Mouse (Mus musculus): Measurements from ENCODE around the gene Scamp4. TPM values are rescaled to one million over a fixed set of nuclear protein-coding genes. Genes with fewer than 3 reads are reported as not detected.
"Not testable (repeated sequence)": the region's sequence is repeated elsewhere in the genome, so short reads cannot be mapped to it uniquely, and the experiment has no call there.

Gene Scamp4
- total RNA-seq, 2 experiments from 2014 or later: 34.9 to 42.9 TPM

DNA sequence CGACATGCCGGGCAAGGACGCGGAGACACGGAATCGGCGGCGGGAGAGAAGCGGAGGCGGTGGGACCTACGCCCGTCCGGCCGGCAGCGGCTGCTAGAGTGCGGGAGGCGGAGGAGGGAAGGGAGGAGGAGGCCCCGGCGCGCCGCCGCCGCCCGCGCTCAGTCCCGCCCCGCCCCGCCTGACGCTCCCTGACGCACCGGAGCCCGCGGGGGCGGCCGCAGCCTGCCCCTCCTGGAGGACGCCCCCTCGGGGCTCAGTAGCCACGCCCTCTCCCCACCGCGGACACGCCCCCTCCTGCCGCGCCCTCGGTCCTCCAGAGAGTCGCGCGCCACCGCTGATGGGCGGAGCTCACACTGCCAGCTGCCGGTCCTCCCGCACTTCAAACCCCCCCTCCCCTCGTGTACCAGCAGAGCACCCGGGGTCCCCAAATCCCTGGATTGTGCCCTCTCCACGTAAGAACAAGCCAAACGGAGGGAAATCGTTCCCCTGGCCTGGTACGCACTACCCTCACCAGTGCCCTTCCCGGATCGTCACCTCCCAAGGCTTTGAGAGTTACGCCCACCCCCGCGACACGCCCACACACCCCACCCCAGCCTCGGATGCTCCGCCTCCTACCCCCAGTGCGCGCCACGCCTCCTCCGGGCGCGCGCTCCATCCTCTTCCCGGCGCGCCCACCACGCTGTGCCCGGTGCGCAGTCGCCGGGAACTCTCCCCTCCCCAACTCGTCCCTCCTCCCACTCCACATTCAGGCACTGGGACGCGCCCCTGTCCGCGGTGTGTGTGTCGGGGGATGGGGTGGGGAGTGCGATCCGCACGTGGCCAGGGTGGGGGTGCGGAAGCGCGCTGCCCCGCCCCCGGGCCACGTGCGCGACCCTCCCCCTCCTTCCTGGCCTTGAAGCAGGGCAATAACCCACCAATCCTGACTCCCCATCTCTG, 25.2 kb upstream of the Scamp4 start, which contains the start of gene Klf16:
Gene Klf16, minus strand, starts transcription at position 127 of the 936 bp plus-strand sequence.
- peak; percentile 97 to 98 for DNase-seq (ENCODE audit: low spot score in 2 of 2)

GRCm38 (mm10) chr10:80578131-80578750, 24.4 kb upstream of the Scamp4 start:
- DNase-seq (ENCODE audit: low spot score in 2 of 2): peak; percentile 78 to 83

DNA sequence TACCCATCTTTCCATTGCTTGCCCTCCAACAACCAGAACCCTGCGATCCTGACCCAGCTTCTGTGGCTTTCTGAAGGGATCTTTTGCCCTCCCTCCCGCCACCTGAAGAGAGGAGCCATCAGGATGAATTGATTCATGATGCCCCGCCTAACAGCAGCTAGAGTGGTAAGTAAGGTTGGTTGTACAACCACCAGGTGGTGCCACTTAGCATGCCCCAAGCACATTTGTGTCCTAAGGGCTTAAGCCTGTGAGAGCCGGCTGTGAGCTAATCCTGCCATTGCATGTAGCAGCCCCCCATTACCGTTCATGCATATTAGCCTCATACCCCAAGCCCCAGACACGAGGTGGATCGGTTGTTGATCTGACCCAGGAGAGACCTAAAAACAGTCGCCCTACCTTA, 23.8 kb upstream of the Scamp4 start:
- peak in 1 of 2 experiments; percentile 59 for DNase-seq (ENCODE audit: low spot score in 2 of 2)

- DNase-seq (ENCODE audit: low spot score in 2 of 2): no peak
Measured at GRCm38 (mm10) chr10:80583047-80583446, 19.6 kb upstream of the Scamp4 start.

DNA sequence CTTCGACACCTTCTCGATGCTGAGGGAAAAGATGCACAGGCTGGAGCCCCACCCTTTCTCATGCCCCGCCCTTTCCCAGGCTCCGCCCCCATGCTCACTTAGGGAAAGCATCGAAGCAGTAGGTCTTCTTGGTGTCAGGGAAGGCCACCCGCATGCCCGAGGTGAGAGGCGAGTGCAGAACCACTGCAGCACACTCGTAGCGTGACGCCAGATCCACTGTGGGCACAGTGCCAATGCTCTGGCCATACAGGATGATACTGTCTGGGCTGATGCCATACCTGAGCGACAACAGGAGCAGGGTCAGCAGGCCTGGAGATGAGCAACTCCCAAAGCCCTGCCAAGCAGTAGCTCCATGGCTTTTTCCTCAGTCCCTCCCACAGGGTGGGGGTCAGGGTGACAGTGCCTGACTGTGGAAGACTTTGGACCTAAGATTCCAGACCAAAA, 18.6 kb upstream of the Scamp4 start:
- DNase-seq (ENCODE audit: low spot score in 2 of 2): peak in 1 of 2 experiments; percentile 22

- peak in 1 of 2 experiments; percentile 15 for DNase-seq (ENCODE audit: low spot score in 2 of 2)
Measured at GRCm38 (mm10) chr10:80584642-80585552, 17.8 kb upstream of the Scamp4 start.

- DNase-seq (ENCODE audit: low spot score in 2 of 2): peak in 1 of 2 experiments; percentile 13
Measured at GRCm38 (mm10) chr10:80585581-80585980, 17.1 kb upstream of the Scamp4 start.

GRCm38 (mm10) chr10:80586407-80587304, 16.0 kb upstream of the Scamp4 start:
- no peak for DNase-seq (ENCODE audit: low spot score in 2 of 2)

- no peak for DNase-seq (ENCODE audit: low spot score in 2 of 2)
Measured at GRCm38 (mm10) chr10:80587305-80587657, 15.4 kb upstream of the Scamp4 start.

DNA sequence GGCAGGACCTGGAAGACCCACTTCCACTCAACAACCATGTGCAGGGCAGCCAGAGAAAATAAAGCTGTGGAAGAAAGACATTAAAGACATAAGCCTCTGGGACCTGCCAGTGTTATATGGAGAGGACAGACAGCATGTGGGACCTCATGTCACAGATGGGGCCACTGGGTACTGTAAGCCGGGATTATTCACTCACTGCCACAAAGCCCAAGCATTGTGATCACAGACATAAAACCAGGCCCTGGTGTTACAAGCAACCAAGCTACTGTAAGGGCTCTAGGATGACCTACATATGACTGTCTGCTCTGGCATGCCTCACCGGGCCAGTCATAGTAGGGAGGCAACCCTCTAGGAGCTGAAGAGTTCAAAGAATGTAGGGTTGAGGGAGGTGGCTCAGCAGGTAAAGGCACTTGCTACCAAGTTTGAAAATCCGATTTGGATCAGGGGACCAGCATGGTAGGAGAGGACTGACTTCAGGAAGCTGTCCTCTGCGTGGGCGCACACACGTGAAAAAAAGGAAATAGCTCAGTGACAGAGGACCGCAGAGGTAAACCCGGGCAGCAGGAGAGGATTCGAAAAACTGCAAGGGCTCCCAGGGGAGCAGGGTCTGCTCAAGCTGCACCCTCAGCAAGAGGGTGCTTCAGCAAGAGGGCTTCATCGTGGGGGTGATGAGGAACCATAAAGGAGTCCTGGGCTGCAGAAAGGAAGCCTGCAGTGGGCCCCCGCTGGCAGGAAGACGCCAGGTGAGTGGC, 13.4 kb upstream of the Scamp4 start:
- peak; percentile 25 to 33 for DNase-seq (ENCODE audit: low spot score in 2 of 2)

DNA sequence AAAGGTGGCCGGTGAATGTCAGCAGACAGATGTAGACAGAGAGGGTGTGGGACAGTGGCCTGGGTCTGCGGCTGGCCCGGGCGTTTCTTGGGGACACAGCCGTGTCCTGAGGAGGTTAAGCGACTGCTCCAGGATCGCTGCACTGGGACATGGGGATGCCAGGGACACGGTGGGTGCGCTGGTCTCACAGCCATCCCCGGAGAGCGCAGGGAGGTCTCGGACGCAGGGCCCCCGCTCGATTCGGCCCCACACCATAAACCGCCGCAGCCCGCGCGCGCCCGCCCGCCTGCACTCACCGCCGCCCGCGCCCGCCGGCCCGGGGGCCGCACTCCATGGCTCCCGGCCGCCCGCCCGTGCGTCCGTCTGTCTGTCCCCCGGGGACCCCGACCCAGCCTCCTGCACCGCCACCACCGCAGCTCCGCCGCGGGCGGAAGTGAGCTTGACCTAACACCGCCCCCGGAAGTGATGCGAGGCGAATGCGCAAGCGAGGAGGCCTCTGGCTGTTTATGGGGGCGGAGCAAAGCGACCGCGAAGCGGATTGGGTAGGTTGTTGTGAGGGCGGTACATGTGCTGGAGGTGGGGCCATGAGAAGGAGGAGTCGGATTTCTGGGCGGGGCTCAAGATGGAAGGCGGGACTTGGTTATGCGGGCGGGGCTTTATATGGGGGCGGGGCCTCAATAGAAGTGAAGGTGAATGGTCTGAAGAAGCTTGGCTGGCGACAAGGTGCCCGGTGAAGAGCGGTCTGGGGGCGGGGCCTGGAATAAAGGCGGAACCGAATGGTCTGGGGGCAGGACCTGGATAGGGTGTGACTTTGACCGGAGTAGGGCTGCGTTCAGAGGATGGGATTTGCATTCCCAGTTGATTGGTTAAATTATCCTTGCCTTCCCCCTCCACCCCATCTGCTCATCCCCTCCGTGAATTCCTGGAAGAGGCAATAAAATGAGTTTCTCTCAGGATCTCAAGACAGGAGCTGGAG, 12.5 kb upstream of the Scamp4 start, which contains the start of gene Abhd17a:
Gene Abhd17a, minus strand, starts transcription at position 463 of the 976 bp plus-strand sequence.
- peak; percentile 91 to 93 for DNase-seq (ENCODE audit: low spot score in 2 of 2)

DNA sequence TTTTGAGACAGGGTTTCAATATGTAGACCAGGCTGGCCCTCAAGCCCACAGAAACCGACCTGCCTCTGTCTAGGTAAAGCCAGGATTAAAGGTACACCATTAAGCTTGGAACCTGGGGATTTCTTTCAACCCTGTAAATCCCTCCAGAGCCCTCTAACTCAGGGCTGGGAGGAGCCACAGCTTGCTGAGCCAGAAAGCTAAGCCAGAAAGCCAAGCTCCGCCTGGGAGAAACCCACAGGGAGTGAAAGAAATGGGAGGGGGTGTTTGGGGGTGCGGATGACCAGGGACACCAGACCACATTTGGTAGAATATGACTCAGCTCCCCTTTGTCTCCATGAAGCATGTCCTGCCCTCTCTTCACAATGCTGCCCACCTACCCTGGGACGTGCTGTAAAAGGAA, 6.4 kb upstream of the Scamp4 start:
- no peak for DNase-seq (ENCODE audit: low spot score in 2 of 2)

DNA sequence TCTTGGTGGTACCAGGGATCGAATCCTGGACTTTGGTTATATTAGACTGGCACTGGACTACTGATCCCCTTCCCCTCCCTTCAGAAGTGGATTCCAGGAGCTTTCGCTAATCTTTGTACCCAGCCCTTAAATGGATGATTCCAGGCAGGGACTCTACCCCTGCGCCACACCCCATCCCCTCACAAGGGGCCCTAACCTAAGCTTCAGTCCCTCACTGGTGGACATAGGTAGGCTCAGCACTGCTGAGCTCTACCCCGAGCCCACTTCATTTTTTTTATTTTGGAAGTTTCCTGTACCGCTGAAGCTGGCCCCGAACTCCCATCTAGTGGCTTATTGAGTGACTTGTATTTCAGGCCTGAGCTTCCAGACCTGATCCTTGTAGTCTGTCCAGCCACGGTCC, 692 bp downstream of the Scamp4 start:
- no peak for DNase-seq (ENCODE audit: low spot score in 2 of 2)

- peak in 1 of 2 experiments; percentile 14 for DNase-seq (ENCODE audit: low spot score in 2 of 2)
Measured at GRCm38 (mm10) chr10:80604001-80604509, 1.4 kb downstream of the Scamp4 start.

DNA sequence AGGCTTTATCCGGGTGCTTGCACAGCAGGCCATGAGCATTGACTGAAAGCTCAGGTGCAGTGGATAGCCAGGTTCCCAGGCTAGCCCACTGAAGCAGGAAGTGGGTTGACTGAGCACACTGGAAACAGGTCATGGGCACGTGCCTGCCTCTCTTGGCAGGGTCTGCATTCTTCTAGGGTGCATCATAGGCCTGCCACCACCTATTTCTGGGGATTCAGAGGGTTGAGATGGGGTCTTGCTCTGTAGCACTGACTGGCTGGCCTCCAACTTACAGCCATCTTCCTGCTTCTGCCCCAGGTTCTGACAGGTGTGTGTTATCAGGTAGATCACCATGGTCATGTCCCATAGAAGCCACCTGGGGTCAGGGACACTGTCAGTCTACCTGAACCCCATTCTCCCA, 2.3 kb downstream of the Scamp4 start:
- no peak for DNase-seq (ENCODE audit: low spot score in 2 of 2)

DNA sequence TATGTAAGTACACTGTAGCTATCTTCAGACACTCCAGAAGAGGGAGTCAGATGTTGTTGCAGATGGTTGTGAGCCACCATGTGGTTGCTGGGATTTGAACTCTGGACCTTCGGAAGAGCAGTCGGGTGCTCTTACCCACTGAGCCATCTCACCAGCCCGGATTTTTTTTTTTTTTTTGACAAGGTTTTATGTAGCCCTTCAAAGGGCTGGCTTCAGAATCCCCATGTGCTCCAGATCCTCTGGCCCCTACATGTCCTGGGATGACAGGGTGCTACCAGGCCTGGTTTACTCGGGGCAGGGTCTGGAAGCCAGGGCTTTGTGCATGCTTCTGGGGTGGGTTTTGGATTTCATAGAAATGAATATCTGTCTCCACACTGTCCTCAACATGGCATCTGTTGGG, 3.0 kb downstream of the Scamp4 start, which contains the start of gene Gm49322:
Gene Gm49322, plus strand, starts transcription at position 301 of the 400 bp plus-strand sequence.
- DNase-seq (ENCODE audit: low spot score in 2 of 2): not testable (repeated sequence)

- peak; percentile 4 to 21 for DNase-seq (ENCODE audit: low spot score in 2 of 2)
Measured at GRCm38 (mm10) chr10:80606306-80606705, 3.6 kb downstream of the Scamp4 start.
